Mouse (Mus musculus) CH12.LX (cell line): ENCODE measurements around the gene Hira.

ENCODE experiments used
- CHD2 ChIP-seq: IDR thresholded peaks from 2 replicates; pipeline ENCODE4 v1.6.1; 2011; ENCODE audit warnings: low read length, improper control_type of control experiment
- ELF1 ChIP-seq: IDR thresholded peaks from 2 replicates; pipeline ENCODE4 v1.6.1; 2014; ENCODE audit warnings: low read depth, mild to moderate bottlenecking, inconsistent platforms, low read length, improper control_type of control experiment
- MAFK ChIP-seq: IDR thresholded peaks from 2 replicates; pipeline ENCODE4 v1.6.1; 2011; ENCODE audit warnings: low read length, improper control_type of control experiment; ENCODE audit not compliant: insufficient replicate concordance
- MAX ChIP-seq: IDR thresholded peaks from 2 replicates; pipeline ENCODE4 v1.6.1; 2011; ENCODE audit warnings: low read length, improper control_type of control experiment
- RAD21 ChIP-seq: IDR thresholded peaks from 2 replicates; pipeline ENCODE4 v1.6.1; 2011; ENCODE audit warnings: low read depth, mild to moderate bottlenecking, low read length, improper control_type of control experiment, moderate library complexity
- SMC3 ChIP-seq: IDR thresholded peaks from 2 replicates; pipeline ENCODE4 v1.6.1; 2011; ENCODE audit warnings: low read depth, low read length, improper control_type of control experiment
- TCF12 ChIP-seq: IDR thresholded peaks from 2 replicates; pipeline ENCODE4 v1.6.1; 2014; ENCODE audit warnings: low read depth, mild to moderate bottlenecking, inconsistent platforms, low read length, improper control_type of control experiment
- USF1 ChIP-seq: IDR thresholded peaks from 2 replicates; pipeline ENCODE4 v1.6.1; 2014; ENCODE audit warnings: low read depth, mild to moderate bottlenecking, inconsistent platforms, low read length, improper control_type of control experiment

GRCm38 (mm10) chr16:18986381-18986780 is 109.5 kb downstream of the Hira start:
- TF ChIP-seq RAD21 (no peak), TCF12 (no peak), MAX (no peak), USF1 (no peak), SMC3 (no peak), MAFK (no peak), CHD2 (no peak), ELF1 (no peak)
